24 mouse cellular contexts compared by ENCODE assay signal in the genomic region with DNA sequence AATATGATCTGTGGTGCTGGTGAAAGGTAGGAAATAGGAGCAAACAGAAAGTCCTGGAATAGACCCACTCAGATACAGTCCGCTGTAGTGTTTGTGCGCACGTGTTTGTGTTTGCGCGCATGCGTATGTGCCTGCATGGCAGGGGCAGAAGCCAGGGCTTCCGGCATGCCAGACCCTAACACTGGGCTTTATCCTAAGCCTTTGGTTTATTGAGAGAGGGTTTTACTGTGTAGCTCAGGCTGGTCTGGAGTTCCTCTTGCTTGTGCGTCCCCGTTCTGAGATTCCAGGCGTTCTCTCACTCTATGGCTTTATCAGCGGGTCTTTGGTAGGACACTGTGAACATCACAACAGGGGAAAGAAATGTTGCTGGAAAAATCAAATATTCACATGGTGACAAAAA. TPM values are rescaled to one million over a fixed set of nuclear protein-coding genes. Genes with fewer than 3 reads are reported as not detected.
DNase-seq lines count a peak whose midpoint lies in the region.
"Had no signal": no experiment of that assay in that cellular context is flagged by ENCODE, and none has a peak within 500 bp of the region (broad histone marks: within the 10 kb centered on the region; RNA-seq: fewer than 3 reads in every experiment).

No protein-coding gene starts in this region.

- peak; percentile 53 for DNase-seq in heart, adult 11 months
- DNase-seq in heart, embryonic 10.5 days (ENCODE audit: low spot score), result no peak
- peak; percentile 56 for DNase-seq in yolk sac, embryonic 10.5 days (ENCODE audit: low spot score)
- DNase-seq in gastrocnemius, adult 18-20 months (ENCODE audit: low spot score), result no peak
- DNase-seq: adrenal gland, adult 2 months; adrenal gland, adult 8-10 months; adrenal gland, postnatal 10 days; adrenal gland, postnatal 14 days; adrenal gland, postnatal 25 days; adrenal gland, postnatal 36 days; B cell, adult 2 months; cerebellum, adult 11 months; cerebellum, adult 11-12 months; cerebellum, adult 18-20 months had no signal

- H3K4me3 ChIP-seq in heart, embryonic 10.5 days, result no peak overlapping the region

- H3K27me3 ChIP-seq in heart, embryonic 10.5 days (ENCODE audit: insufficient read depth, poor library complexity, severe bottlenecking), result no peaks in the 10 kb centered on the region

- peaks cover 4% of the 10 kb centered on the region; the same call in 1 of the 2 replicates for H3K4me1 ChIP-seq in heart, embryonic 10.5 days

- no peak overlapping the region for H3K27ac ChIP-seq in heart, embryonic 10.5 days

- no peaks in the 10 kb centered on the region for H3K36me3 ChIP-seq in heart, embryonic 10.5 days
- H3K36me3 ChIP-seq: G1E had no signal

- 93% methylated on average over 11 of the region's 11 CpGs for WGBS in heart, embryonic 10.5 days

- H3K9me3 ChIP-seq in heart, embryonic 10.5 days, result peaks cover 6% of the 10 kb centered on the region; the same call in 1 of the 2 replicates

RNA-seq across cellular contexts. Expression of gene Foxi1, which starts 42.6 kb away (rescaled TPM):
- polyA plus RNA-seq in heart, embryonic 10.5 days (2016; fragmentation: Nextera tagmentation; extraction: Ambion mirVana), result not detected in 2 replicates
- total RNA-seq in gastrocnemius, adult 18-20 months (2021), result not detected
- total RNA-seq: adrenal gland, adult 18-20 months; adrenal gland, adult 2 months; adrenal gland, adult 8-10 months; adrenal gland, postnatal 10 days; adrenal gland, postnatal 14 days; adrenal gland, postnatal 25 days; adrenal gland, postnatal 36 days; CH12.LX; ES-E14; G1E; MEL had no signal
- polyA plus RNA-seq: activated CD4-positive, CD25-positive, alpha-beta regulatory T cell, adult 4 months; adrenal gland, adult 2 months; brain, embryonic 14.5 days; C2C12; CD4-positive, CD25-positive, alpha-beta regulatory T cell, adult 4 months; G1E; Patski had no signal

Comparison
In these comparisons a context has a peak if more than half of its experiments do, and no peak if none do; other contexts are left out.
1. DNase-seq: peak in heart, adult 11 months (single experiment) and yolk sac, embryonic 10.5 days (single experiment); none in heart, embryonic 10.5 days (single experiment) and gastrocnemius, adult 18-20 months (single experiment).